Mouse (Mus musculus) bone marrow macrophage, adult 2 months (primary cell): ENCODE results near the gene Gipr.

Experiments
- CTCF ChIP-seq: IDR thresholded peaks from 2 replicates; pipeline ENCODE4 v1.5.1; 2012; ENCODE audit warnings: low read depth, mild to moderate bottlenecking, low read length, moderate library complexity
- POLR2A ChIP-seq: IDR thresholded peaks from 2 replicates; pipeline ENCODE4 v1.6.1; 2012; ENCODE audit warnings: mild to moderate bottlenecking, low read depth, low read length, borderline replicate concordance

DNA sequence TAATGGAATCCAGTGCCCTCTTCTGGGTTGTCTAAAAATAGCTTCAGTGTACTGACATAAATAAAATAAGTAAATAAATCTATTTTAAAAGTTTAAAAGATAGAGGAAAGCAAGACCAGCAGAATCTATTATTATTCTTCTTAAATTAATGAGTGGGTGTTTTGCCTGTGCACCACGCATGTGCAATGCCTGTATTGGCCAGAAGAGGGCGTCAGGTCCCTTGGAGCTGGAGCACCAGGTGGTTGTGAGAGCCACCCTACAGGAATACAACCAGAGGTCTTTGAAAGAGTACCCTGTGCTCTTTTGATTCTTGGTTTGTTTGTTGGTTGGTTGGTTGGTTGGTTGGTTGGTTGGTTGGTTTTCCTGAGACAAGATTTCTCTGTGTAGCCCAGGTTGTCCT, 32.1 kb upstream of the Gipr start:
- TF ChIP-seq CTCF (peak; percentile 65), POLR2A (no peak)
